Mouse (Mus musculus): ENCODE measurements at regions not wholly inside any gene's neighbourhood (a gene's known extent, or its start where the extent isn't known, plus 50 kb on each side); places are given as distances from the start of the nearest gene placed in this dataset.

DNA sequence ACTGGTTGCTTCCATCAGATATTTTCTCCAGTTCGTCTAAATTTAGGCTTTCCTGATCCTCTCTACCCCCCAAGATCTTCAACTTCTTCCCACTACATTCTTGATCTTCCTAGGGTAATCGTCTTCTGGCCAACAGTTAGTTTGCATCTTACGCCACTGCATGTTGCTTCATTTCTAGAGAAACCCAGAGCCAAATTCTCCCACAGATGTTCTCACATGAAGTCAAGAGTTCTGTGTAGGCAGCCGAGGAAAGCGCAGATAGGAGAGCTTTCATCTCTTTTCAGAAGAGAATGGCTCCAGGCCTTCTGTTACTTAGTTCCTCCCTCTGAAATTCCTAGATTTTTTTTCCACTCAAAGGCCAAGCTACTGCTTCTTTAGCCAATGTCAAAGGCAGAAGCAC lies 179.9 kb downstream of the Fgf10 start:
- DNase-seq (ENCODE audit: low spot score), result no peak
- Histone ChIP-seq H3K36me3 (ENCODE audit: control insufficient read depth, insufficient read depth, low read length) (no peaks in the 10 kb centered on the region), H3K4me1 (replicated peaks; ENCODE audit: control insufficient read depth, insufficient read depth, low read length) (no peaks in the 10 kb centered on the region), H3K4me2 (ENCODE audit: low read length) (no peak overlapping the region), H3K9me3 (ENCODE audit: control insufficient read depth, low read length) (no peaks in the 10 kb centered on the region), H3K27ac (ENCODE audit: low read depth) (no peak overlapping the region), H3K27me3 (replicated peaks; ENCODE audit: control insufficient read depth, insufficient read depth, low read length) (no peaks in the 10 kb centered on the region), H3K9ac (ENCODE audit: low read length) (no peak overlapping the region), H3K4me3 (ENCODE audit: low read depth, low read length) (no peak overlapping the region)
- no peak for ATAC-seq (replicated peaks; ENCODE audit: low FRiP score, low TSS enrichment, low read depth)
- WGBS, result 89% methylated on average over 5 of the region's 5 CpGs

DNA sequence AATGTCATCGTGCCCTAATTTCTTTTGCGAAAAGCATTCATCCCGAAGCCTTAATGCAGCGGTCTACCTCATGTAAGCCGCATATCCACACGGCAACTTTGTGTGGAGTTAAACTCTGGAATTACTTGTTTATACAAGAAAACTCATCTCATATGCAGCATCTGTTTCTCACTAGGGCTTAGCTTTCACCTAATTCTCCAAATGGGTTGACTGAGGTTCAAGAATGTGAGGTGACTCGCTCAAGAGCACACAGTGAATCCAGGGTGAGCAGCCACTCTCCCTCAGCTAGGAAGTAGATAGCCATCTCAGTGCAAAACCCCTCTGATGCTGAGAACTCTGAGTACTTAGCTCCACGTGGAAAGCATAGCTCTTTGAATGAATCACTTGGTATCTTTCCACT lies 181.1 kb downstream of the Fgf10 start:
- no peak for ATAC-seq (replicated peaks; ENCODE audit: low FRiP score, low TSS enrichment, low read depth)
- WGBS, result 84% methylated on average over 8 of the region's 8 CpGs
- DNase-seq (ENCODE audit: low spot score), result no peak

DNA sequence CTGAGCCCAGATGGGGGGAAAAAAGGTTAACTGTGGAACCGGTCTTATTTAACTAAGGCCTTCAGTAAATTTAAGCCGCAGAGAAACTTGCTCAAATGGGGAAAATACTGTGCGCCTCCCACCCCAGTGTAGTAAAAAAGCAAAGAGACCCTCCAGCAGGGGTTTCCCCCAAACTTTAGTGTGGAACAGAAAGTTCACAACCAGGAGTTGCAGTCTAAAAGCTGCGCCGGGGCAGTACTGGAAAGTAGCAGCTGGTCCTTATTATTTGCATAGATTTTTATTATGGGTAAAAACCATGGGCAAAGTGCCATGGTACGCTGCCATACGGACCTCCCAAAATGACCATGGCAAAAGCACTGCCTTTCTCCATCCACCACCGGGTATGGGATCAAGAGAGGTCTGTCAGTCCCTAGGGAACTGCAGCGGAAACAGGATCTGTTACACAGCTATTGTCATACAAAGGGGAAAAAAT lies 216.8 kb downstream of the Fgf10 start:
- no peaks in the 10 kb centered on the region for H3K4me1 ChIP-seq (replicated peaks; ENCODE audit: control insufficient read depth, insufficient read depth, low read length)
- no peak for DNase-seq (ENCODE audit: low spot score)
- no peak overlapping the region for H3K27ac ChIP-seq (ENCODE audit: low read depth)
- WGBS, result 78% methylated on average over 9 of the region's 9 CpGs
- H3K4me2 ChIP-seq (ENCODE audit: low read length), result no peak overlapping the region
- H3K36me3 ChIP-seq (ENCODE audit: control insufficient read depth, insufficient read depth, low read length), result no peaks in the 10 kb centered on the region
- no peaks in the 10 kb centered on the region for H3K9me3 ChIP-seq (ENCODE audit: control insufficient read depth, low read length)
- H3K27me3 ChIP-seq (replicated peaks; ENCODE audit: control insufficient read depth, insufficient read depth, low read length), result no peaks in the 10 kb centered on the region
- no peak for ATAC-seq (replicated peaks; ENCODE audit: low FRiP score, low TSS enrichment, low read depth)
- H3K4me3 ChIP-seq (ENCODE audit: low read depth, low read length), result no peak overlapping the region
- H3K9ac ChIP-seq (ENCODE audit: low read length), result no peak overlapping the region

More for the DNA sequence above, 181.1 kb downstream of the Fgf10 start:
- no peak overlapping the region for H3K27ac ChIP-seq (ENCODE audit: low read depth)
- no peak overlapping the region for H3K9ac ChIP-seq (ENCODE audit: low read length)
- H3K36me3 ChIP-seq (ENCODE audit: control insufficient read depth, insufficient read depth, low read length), result no peaks in the 10 kb centered on the region
- no peaks in the 10 kb centered on the region for H3K4me1 ChIP-seq (replicated peaks; ENCODE audit: control insufficient read depth, insufficient read depth, low read length)
- H3K4me2 ChIP-seq (ENCODE audit: low read length), result no peak overlapping the region
- no peaks in the 10 kb centered on the region for H3K9me3 ChIP-seq (ENCODE audit: control insufficient read depth, low read length)
- no peaks in the 10 kb centered on the region for H3K27me3 ChIP-seq (replicated peaks; ENCODE audit: control insufficient read depth, insufficient read depth, low read length)
- no peak overlapping the region for H3K4me3 ChIP-seq (ENCODE audit: low read depth, low read length)

DNA sequence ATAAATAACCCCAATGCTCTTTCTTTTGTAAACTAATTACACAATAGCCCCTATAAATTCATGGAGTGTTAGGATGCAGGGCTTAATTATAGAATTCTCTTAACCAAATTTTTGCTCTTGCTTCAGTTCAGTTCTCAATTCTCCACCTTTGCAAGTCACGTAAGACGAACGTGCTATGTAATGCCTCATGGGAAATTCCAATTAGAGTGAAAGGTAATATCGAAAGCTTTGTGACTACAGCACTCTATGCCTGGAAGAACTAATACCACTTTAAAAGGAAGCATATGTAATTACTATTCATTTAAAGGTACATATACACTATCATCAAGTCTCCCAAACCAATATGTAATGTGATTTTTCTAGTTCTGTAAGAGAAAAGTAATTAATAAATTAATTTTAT lies 225.5 kb downstream of the Fgf10 start:
- 97% methylated on average over 4 of the region's 4 CpGs for WGBS
- no peaks in the 10 kb centered on the region for H3K4me1 ChIP-seq (replicated peaks; ENCODE audit: control insufficient read depth, insufficient read depth, low read length)
- H3K9me3 ChIP-seq (ENCODE audit: control insufficient read depth, low read length), result no peaks in the 10 kb centered on the region
- H3K9ac ChIP-seq (ENCODE audit: low read length), result no peak overlapping the region
- no peak overlapping the region for H3K4me2 ChIP-seq (ENCODE audit: low read length)
- no peaks in the 10 kb centered on the region for H3K27me3 ChIP-seq (replicated peaks; ENCODE audit: control insufficient read depth, insufficient read depth, low read length)
- no peak for DNase-seq (ENCODE audit: low spot score)
- H3K36me3 ChIP-seq (ENCODE audit: control insufficient read depth, insufficient read depth, low read length), result no peaks in the 10 kb centered on the region
- no peak for ATAC-seq (replicated peaks; ENCODE audit: low FRiP score, low TSS enrichment, low read depth)
- H3K4me3 ChIP-seq (ENCODE audit: low read depth, low read length), result no peak overlapping the region
- H3K27ac ChIP-seq (ENCODE audit: low read depth), result no peak overlapping the region

DNA sequence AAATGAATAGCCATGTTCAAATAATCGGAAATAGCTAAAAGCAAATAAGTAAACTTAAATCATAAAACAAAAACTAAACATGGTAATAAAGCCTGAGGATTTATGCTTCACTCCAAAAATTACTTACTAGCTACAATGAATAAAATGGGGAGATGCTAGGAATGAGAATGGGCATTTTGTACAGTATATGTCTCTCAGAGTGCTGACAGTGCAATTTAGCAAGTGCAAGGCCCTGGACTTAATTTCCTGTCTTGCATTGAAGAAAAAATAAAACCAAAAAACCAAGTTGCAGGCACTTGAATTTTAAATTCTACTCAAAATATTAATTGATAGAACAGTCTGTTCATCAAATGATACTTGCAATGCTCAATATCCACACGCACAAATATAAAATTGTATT lies 232.4 kb downstream of the Fgf10 start:
- Histone ChIP-seq H3K27ac (ENCODE audit: low read depth) (no peak overlapping the region), H3K36me3 (ENCODE audit: control insufficient read depth, insufficient read depth, low read length) (no peaks in the 10 kb centered on the region), H3K4me2 (ENCODE audit: low read length) (no peak overlapping the region), H3K27me3 (replicated peaks; ENCODE audit: control insufficient read depth, insufficient read depth, low read length) (no peaks in the 10 kb centered on the region), H3K9ac (ENCODE audit: low read length) (no peak overlapping the region), H3K9me3 (ENCODE audit: control insufficient read depth, low read length) (no peaks in the 10 kb centered on the region), H3K4me3 (ENCODE audit: low read depth, low read length) (no peak overlapping the region), H3K4me1 (replicated peaks; ENCODE audit: control insufficient read depth, insufficient read depth, low read length) (no peaks in the 10 kb centered on the region)
- ATAC-seq (replicated peaks; ENCODE audit: low FRiP score, low TSS enrichment, low read depth) (no peak), DNase-seq (ENCODE audit: low spot score) (no peak)
- WGBS, result 90% methylated on average over 2 of the region's 2 CpGs

DNA sequence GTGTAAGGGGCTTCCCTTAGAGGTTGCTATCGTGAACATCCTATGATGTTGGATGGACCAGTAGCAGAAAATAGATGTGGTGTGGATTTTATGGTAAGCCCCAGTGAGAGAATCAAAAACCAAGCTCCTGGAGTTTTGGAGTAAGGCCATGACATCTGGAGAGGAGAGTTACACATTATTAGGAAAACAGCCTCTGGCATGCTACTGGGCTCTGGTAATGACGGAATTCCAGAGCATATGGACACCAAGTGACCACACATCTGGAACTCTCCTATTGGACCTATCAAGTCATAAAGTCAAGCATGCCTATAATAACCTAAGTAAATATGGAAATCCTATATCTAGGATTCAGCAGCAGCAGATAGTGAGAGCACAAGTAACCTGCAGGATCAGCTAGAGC lies 240.8 kb downstream of the Fgf10 start:
- 76% methylated on average over 2 of the region's 2 CpGs for WGBS

DNA sequence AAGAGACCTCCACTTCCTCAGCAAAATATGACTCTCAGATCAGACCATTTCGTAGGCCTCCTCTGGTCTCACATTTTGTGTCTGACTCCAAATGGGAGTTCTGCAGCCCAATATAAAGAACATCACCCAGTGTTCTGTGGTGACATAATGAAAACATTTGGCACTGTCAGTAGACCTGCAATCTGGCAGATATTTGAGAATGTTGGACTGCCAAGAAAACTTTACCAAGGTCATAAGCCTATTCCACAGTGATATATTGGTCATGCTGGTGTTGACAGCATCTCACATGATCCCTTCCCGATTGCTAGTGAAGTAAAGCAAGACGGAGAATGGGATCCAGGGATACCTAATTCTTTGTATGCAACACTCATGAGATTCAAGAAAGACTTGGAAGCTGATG lies 271.2 kb downstream of the Fgf10 start:
- no peak for DNase-seq (ENCODE audit: low spot score)
- Histone ChIP-seq H3K9me3 (ENCODE audit: control insufficient read depth, low read length) (no peaks in the 10 kb centered on the region), H3K4me3 (ENCODE audit: low read depth, low read length) (no peak overlapping the region), H3K4me2 (ENCODE audit: low read length) (no peak overlapping the region), H3K9ac (ENCODE audit: low read length) (no peak overlapping the region), H3K27me3 (replicated peaks; ENCODE audit: control insufficient read depth, insufficient read depth, low read length) (no peaks in the 10 kb centered on the region), H3K27ac (ENCODE audit: low read depth) (no peak overlapping the region), H3K36me3 (ENCODE audit: control insufficient read depth, insufficient read depth, low read length) (no peaks in the 10 kb centered on the region), H3K4me1 (replicated peaks; ENCODE audit: control insufficient read depth, insufficient read depth, low read length) (no peaks in the 10 kb centered on the region)
- 88% methylated on average over 3 of the region's 3 CpGs for WGBS
- ATAC-seq (replicated peaks; ENCODE audit: low FRiP score, low TSS enrichment, low read depth), result no peak

More for the DNA sequence above, 240.8 kb downstream of the Fgf10 start:
- Histone ChIP-seq H3K27me3 (replicated peaks; ENCODE audit: control insufficient read depth, insufficient read depth, low read length) (no peaks in the 10 kb centered on the region), H3K4me2 (ENCODE audit: low read length) (no peak overlapping the region), H3K4me3 (ENCODE audit: low read depth, low read length) (no peak overlapping the region), H3K9ac (ENCODE audit: low read length) (no peak overlapping the region), H3K27ac (ENCODE audit: low read depth) (no peak overlapping the region), H3K9me3 (ENCODE audit: control insufficient read depth, low read length) (no peaks in the 10 kb centered on the region), H3K36me3 (ENCODE audit: control insufficient read depth, insufficient read depth, low read length) (no peaks in the 10 kb centered on the region), H3K4me1 (replicated peaks; ENCODE audit: control insufficient read depth, insufficient read depth, low read length) (no peaks in the 10 kb centered on the region)
- DNase-seq (ENCODE audit: low spot score) (no peak), ATAC-seq (replicated peaks; ENCODE audit: low FRiP score, low TSS enrichment, low read depth) (no peak)

DNA sequence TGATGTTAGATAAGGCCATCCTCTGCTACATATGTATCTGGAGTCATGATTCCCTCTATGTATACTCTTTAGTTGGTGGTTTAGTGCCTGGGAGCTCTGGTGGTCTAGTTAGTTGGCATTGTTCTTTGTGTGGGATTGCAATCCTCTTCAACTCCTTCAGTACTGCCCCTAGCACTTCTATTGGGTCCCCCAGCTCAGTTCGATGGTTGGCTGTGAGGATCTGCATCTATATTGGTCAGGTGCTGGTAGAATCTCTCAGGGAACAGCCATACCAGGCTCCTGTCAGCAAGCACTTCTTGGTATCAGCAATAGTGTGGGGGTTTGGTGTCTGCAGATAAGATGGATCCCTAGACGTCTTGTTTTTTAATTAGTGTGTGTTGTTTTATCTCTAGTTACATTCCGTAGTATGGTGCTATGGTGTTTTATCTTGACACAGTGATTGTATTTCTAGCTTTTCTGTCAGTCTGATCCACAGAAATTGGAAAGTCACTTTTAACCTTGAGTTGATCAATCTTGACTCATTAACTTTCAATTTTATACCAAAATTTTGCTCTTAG lies 296.6 kb downstream of the Fgf10 start:
- Histone ChIP-seq H3K4me3 (ENCODE audit: low read depth, low read length) (no peak overlapping the region), H3K4me1 (replicated peaks; ENCODE audit: control insufficient read depth, insufficient read depth, low read length) (no peaks in the 10 kb centered on the region), H3K9me3 (ENCODE audit: control insufficient read depth, low read length) (no peaks in the 10 kb centered on the region), H3K4me2 (ENCODE audit: low read length) (no peak overlapping the region), H3K27ac (ENCODE audit: low read depth) (no peak overlapping the region), H3K36me3 (ENCODE audit: control insufficient read depth, insufficient read depth, low read length) (no peaks in the 10 kb centered on the region), H3K9ac (ENCODE audit: low read length) (no peak overlapping the region), H3K27me3 (replicated peaks; ENCODE audit: control insufficient read depth, insufficient read depth, low read length) (no peaks in the 10 kb centered on the region)
- DNase-seq (ENCODE audit: low spot score), result no peak
- 74% methylated on average over 3 of the region's 3 CpGs for whole genome bisulfite sequencing
- ATAC-seq (replicated peaks; ENCODE audit: low FRiP score, low TSS enrichment, low read depth), result no peak

DNA sequence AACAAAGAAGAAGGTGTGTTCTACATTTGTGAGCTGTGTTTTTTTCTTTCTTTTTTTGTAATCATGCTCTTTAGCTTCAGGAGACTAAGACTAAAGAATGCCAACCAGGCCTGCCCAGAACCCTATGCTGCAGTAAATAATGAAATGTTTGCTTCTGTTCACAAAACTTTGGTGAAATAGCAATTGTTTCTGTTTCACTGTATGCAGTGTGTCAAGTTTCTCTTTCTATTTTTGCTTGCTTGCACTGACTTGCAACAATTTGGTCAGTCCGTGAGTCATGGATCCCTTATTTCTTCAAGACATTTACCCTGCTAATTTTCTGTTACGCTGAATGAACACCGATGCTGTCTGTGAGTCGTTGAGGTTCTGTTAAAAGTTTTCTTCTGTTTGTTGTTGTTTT lies 298.1 kb downstream of the Fgf10 start:
- H3K27me3 ChIP-seq (replicated peaks; ENCODE audit: control insufficient read depth, insufficient read depth, low read length), result no peaks in the 10 kb centered on the region
- WGBS, result 87% methylated on average over 4 of the region's 4 CpGs
- H3K4me2 ChIP-seq (ENCODE audit: low read length), result no peak overlapping the region
- no peak for ATAC-seq (replicated peaks; ENCODE audit: low FRiP score, low TSS enrichment, low read depth)
- no peaks in the 10 kb centered on the region for H3K36me3 ChIP-seq (ENCODE audit: control insufficient read depth, insufficient read depth, low read length)
- no peak for DNase-seq (ENCODE audit: low spot score)
- H3K4me3 ChIP-seq (ENCODE audit: low read depth, low read length), result no peak overlapping the region
- H3K9me3 ChIP-seq (ENCODE audit: control insufficient read depth, low read length), result no peaks in the 10 kb centered on the region
- no peak overlapping the region for H3K9ac ChIP-seq (ENCODE audit: low read length)
- H3K4me1 ChIP-seq (replicated peaks; ENCODE audit: control insufficient read depth, insufficient read depth, low read length), result no peaks in the 10 kb centered on the region
- no peak overlapping the region for H3K27ac ChIP-seq (ENCODE audit: low read depth)

Measured in intestine, embryonic 14.5 days (tissue).